Mouse (Mus musculus): ENCODE results near the gene Vma21. TPM values are rescaled to one million over a fixed set of nuclear protein-coding genes. Genes with fewer than 3 reads are reported as not detected.

Vma21 gene
- 10 to 100 TPM; 19.2 to 22.5 (median 20.6) TPM for total RNA-seq (2022)

DNA sequence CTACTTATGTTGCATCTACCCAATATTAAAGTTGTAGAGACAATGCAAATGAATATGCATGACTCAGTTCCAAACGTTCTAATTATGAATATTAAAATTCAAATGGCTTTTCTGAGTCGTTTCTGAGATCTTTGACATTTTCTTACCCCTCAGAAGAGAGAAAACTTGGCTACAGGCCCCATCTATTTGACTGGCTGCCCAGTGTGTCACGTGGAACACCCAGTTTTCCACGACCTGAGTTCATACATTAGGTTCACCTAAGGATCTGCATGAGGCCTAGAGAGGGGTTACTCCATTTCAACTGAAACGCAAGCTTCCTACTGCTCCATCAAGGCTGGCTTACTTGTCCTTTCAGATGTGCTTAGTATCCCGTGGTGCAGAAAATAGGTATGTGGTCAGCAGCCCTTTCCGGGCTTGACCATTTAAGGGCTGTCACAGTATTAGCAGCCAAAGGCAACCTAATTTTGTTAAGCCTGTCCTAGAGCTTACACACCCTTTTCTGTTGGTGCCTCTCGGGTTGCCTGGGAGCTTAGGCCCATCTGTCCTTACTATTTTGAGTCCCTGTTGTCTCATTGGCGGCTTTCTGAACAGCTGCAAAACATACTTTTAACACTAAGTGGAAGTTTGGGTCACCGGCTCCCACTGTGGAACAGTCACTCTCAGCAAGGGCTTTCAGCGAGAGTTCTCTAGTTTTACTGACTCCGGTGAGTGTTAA lies at the start of gene Vma21:
Vma21 (plus strand) TSS at position 294 of the 715 bp plus-strand sequence.
- peak; percentile 10 to 27 for DNase-seq (ENCODE audit: low spot score in 2 of 2)

GRCm38 (mm10) chrX:71767909-71768308 lies 47.8 kb upstream of the Vma21 start:
- no peak for DNase-seq (ENCODE audit: low spot score in 2 of 2)

- no peak for DNase-seq (ENCODE audit: low spot score in 2 of 2)
Observed at GRCm38 (mm10) chrX:71791106-71791505, 24.6 kb upstream of the Vma21 start.

DNA sequence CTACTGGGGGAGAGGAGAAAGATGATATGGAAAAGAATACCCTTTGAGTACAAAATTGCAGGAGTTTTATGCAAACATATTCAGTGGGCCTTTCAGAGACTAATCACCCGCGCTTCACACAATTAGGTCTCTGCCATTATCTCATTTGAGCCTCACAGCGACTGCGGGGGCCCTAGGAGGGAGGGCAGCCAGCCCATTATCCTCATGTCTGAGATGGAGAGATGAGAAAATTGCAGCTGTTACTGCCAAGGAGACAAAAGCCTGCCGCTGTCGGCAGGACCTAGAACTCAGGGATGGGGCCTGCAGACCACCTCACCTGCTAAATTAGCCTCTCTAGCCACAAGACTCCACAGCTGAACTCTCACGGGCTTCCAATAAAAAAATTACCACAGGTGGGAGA lies 18.0 kb upstream of the Vma21 start:
- DNase-seq (ENCODE audit: low spot score in 2 of 2) = no peak

DNA sequence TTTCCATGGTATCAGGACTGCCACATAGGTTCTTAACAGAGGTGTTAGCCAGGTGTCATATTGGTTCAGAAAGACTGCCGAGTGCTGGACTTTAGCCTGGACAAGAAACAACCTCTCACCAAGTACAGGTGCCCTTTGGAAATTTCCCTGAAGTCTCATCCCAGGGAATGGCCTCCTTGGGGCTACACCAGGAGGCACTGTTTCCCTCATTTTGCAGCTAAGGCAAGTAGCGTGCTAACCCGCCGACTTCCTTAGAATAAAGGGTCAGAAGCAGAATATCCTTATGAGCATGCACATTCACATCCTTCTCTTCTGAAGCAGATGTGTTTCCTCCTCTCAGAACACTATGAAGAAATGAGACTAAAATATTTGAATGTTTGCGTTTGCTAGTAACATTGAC lies 16.8 kb upstream of the Vma21 start:
- no peak for DNase-seq (ENCODE audit: low spot score in 2 of 2)

GRCm38 (mm10) chrX:71811966-71812835 lies 3.5 kb upstream of the Vma21 start:
- no peak for DNase-seq (ENCODE audit: low spot score in 2 of 2)

DNA sequence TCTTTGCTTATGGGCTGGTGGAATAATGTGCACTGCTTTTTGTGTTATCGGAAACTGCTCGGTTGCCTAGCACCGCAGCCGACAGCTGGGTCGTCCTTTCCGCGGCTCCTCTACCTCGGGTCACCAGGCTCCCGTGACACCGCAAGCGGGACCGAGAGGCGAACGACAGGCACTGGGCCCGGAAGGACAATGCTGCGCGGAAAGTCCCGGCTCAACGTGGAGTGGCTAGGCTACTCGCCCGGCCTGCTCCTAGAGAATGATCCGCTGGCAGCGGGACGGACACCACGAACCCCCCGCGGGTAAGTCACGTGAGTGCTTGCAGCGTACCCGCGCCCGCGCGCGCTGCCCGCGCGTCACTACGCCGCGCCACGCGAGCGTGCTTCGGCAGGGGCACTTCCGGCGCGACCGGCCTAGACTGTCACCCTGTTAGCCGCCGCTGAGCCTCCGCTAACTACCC lies 705 bp downstream of the Vma21 start:
- DNase-seq (ENCODE audit: low spot score in 2 of 2) = peak; percentile 73 to 80

DNA sequence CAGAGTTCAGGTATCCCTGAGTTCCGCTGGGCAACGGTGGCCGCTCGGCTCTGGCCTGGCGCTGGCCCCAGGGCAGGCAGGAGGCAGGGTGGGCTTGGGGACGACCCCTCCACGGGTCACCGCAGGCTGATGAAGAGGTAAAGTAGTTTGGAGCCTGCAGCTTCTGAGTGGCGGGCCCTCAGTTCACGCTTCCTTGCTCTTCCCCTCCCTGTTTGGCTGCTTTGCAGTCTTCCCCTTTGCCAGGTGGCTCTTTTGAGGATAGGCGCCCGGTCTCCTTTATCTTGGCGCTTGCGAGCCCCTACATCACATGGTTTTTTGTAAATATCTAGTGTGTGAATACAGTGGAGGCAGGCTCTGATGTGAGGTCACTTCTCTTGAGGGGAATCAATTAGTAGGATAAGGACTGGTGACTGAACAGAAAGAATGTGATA lies 1.2 kb downstream of the Vma21 start:
- DNase-seq (ENCODE audit: low spot score in 2 of 2) = no peak

- no peak for DNase-seq (ENCODE audit: low spot score in 2 of 2)
Observed at GRCm38 (mm10) chrX:71838911-71839310, 23.2 kb downstream of the Vma21 start.

- DNase-seq (ENCODE audit: low spot score in 2 of 2) = no peak
Observed at GRCm38 (mm10) chrX:71846696-71847095, 31.0 kb downstream of the Vma21 start.

GRCm38 (mm10) chrX:71853798-71854197 lies 38.1 kb downstream of the Vma21 start:
- no peak for DNase-seq (ENCODE audit: low spot score in 2 of 2)

Other genes with a start within 250 kb of the Vma21 start
- gene Gpr50, start 152.3 kb upstream of the Vma21 start, total RNA-seq (2022) = not detected
- gene Gm1141, start 105.1 kb downstream of the Vma21 start, total RNA-seq (2022) = not detected
- 1 to 10 TPM; 2.0 to 5.0 (median 2.6) TPM for gene Prrg3, start 146.7 kb downstream of the Vma21 start, total RNA-seq (2022)
- not detected for gene Fate1, start 157.1 kb downstream of the Vma21 start, total RNA-seq (2022)
- gene Cnga2, start 175.9 kb downstream of the Vma21 start, total RNA-seq (2022) = not detected